Mouse (Mus musculus): Measurements from ENCODE around the gene Tcp11l1.

Gene Tcp11l1

DNA sequence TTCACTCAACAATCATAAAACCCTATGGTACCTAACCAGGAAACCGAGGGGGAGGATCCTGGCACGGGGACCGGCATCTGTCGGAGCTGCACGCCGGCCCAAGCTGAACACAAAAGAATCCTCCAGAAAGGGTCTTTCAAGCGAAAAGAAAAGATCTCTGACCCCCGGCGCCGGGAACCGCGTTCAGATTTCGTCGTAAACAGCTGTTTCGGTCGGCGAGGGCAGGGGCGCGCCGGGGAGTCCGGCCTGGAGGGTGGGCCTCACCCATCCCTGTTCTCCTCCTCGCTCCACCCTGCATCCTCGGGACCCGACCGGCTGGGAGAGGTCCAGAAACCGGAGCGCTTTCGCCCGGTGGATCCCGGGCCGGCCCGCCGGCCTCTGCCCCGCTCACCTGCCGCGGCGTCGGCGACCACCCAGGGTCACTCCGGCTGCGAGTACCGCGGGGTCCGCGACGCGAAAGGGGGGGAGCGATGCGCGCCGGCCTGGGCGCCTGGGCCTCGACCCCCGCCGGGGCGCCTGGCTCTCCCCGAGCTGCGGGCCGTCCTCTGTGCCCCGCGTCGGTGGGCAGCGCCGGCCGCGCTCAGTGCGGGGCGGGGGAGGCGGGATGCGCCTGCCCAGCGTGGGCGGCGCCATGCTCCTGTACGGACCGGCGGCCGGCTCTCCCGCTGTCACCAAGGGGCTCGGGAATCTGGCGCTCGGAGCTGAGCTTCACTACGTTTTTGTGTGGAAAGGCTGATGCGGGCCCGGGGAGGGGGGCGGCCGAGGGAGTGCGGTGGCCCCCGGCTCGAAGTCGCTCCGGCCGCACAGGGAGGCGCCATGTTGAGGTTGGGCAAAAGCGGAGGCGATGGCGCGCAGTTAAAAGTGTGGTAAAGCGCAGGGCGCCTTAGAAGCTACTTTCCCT is at the start of gene Tcp11l1:
Tcp11l1 (minus strand) TSS at position 585 of the 901 bp plus-strand sequence.
- DNase-seq (ENCODE audit: low spot score) = peak; percentile 28

DNA sequence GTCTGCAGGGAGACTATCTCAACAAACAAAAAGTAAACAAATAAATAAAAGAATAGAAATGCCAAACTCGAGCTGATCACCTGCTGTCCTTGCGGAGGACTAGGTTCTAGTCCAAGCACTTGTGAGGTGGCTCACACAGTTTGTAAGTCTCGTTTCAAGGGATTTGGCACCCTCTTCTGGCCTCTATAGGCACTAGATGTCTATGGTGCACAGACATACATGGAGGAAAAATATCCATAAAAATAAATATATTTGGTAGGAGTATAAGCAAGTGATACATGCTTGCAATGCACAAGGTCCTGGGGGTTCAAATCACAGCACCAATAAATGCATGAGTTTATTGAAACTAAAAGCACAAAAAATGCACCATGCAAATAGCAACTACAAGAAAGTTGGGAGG is 38.6 kb upstream of the Tcp11l1 start:
- no peak for DNase-seq (ENCODE audit: low spot score)

DNA sequence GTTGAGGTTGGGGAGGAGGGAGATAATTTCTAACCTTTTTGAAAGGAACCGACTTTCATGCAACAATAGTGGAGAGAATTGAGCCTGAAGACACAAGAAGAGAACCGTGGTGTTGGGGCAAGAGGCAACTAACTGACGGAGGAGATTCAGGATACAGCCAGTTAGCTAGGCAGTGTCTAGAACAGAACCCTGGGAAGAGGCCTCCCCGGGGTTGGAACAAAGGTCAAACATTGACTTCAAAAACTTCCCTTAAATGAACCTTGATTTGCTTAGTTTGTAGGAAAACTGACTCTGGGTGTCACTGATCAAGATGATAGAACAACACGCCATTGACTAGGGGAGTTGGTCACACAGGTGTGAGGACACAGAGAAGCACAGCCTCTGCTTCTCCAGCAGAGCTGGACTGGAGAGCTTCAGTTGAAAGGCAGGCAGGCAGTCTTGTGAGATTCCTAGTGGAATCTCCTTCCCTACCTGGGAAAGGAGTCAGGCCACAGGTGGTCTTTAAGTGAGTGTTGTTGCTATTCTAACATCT is 36.7 kb upstream of the Tcp11l1 start:
- no peak for DNase-seq (ENCODE audit: low spot score)

DNA sequence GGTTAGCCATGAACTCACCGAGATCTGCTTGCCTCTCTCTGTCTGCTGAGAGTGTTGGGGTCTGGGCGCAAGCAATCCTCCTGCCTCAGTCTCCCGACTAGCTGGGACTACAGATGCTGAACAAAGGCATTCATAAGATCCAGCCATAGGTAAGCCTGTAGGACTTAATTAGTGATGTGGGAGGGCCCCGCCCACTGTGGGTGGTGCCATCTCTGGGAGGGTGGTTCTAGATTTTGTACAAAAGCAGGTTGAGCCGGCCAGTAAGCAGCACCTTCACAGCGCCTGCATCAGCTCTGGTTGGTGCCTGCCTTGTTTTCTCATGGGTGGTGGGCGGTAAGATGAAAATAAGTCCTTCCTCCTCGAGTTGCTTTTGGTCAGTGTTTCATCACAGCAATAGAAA is 34.3 kb upstream of the Tcp11l1 start:
- DNase-seq (ENCODE audit: low spot score) = no peak

DNA sequence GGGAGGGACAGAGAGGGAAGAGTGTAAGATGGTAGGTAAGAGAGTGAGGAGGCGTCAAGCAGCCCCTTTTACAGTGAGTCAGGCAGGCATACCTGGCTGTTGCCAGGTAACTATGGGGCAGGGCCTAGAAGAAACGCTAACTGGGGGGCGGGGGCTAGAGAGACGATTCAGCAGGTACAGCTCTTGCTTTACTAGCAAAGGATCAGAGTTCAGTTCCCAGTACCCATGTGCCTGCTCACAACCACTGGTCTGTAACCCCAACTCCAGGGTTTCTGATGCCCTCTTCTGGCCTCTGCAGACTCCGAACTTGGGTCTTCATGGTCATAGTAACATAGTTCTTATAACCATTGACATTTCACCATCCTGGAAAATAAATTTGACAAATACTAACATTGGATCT is 32.0 kb upstream of the Tcp11l1 start:
- DNase-seq (ENCODE audit: low spot score) = no peak

DNA sequence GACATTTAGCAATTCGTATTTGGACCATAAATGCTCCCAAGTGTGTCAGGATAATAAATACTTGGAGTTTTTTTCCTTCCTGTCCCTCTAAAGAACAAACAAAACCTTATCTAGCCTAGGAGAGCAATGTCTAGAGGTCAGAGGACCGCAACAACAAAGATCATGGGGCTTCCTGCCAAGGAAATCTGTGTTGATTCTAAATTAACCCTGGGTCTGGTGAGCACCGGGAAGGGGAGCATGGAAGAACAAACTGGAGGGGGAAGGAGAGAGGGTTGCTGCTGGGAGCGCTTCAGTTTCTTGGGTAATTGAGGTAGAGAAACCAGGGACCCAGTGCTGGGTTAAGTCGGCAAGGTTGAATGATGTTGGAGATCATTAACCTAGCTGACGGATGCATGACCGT is 31.2 kb upstream of the Tcp11l1 start:
- DNase-seq (ENCODE audit: low spot score) = peak; percentile 38

GRCm38 (mm10) chr2:104742741-104743064 is 30.7 kb upstream of the Tcp11l1 start, which contains the start of gene Depdc7:
TSS of gene Depdc7 (minus strand) at chr2:104742878.
- peak; percentile 83 for DNase-seq (ENCODE audit: low spot score)

GRCm38 (mm10) chr2:104741896-104742740 is 30.1 kb upstream of the Tcp11l1 start:
- DNase-seq (ENCODE audit: low spot score) = no peak

GRCm38 (mm10) chr2:104741015-104741758 is 29.2 kb upstream of the Tcp11l1 start:
- DNase-seq (ENCODE audit: low spot score) = no peak

GRCm38 (mm10) chr2:104740248-104740949 is 28.4 kb upstream of the Tcp11l1 start:
- DNase-seq (ENCODE audit: low spot score) = no peak

- DNase-seq (ENCODE audit: low spot score) = no peak
Measured at GRCm38 (mm10) chr2:104739691-104740090, 27.7 kb upstream of the Tcp11l1 start.

- no peak for DNase-seq (ENCODE audit: low spot score)
Measured at GRCm38 (mm10) chr2:104736241-104736640, 24.3 kb upstream of the Tcp11l1 start.

DNA sequence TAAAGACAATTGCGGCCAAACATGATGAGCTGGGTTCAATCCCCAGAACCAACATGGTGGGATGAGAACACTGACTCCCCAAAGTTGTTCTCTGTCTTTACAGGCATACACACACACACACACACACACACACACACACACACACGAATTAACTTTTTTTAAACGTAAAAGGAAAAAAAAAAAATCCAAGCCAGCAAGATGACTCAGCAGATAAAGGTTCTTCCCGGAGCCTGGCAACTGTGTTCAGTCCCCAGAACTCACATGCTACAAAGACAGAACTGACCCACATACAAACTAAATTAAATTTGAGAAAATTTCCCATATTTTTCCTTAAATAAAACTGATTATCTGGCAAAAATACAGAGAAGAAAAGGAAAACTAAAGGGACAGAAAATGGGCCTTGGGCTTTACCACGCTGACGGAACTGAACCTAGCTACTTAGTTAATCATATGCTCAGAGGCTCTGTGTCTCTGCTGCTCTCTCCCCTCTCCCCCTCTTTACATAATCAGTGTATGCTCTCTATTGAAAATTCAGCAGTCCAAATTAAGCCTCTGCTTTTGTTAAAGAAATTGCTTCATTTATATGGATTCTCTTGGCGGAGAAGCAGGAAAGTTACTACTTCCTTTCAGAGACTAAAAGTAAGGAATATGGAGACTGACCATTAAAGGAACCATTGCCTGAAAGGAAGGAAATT is 20.7 kb upstream of the Tcp11l1 start:
- DNase-seq (ENCODE audit: low spot score) = no peak

- DNase-seq (ENCODE audit: low spot score) = no peak
Measured at GRCm38 (mm10) chr2:104732033-104732444, 20.1 kb upstream of the Tcp11l1 start.

- DNase-seq (ENCODE audit: low spot score) = no peak
Measured at GRCm38 (mm10) chr2:104727369-104727768, 15.4 kb upstream of the Tcp11l1 start.

DNA sequence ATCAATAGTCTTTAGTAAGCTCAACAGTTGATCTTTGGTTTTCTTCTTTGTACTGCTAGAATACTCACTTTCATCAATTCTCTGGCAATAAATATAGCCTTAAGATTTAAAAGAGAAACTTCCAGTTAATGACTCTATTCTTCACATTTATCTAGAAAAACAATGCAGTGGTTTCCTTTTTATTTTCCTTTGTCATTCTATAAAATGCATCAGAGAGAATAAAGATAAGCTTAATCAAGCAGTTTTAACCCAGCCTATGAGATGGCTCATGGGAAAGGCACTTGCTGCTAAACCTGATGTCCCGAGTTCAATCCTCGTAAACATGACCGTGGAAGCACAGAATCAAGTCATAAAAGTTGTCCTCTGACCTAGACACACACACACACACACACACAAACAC is 10.1 kb upstream of the Tcp11l1 start:
- no peak for DNase-seq (ENCODE audit: low spot score)

GRCm38 (mm10) chr2:104717827-104718226 is 5.9 kb upstream of the Tcp11l1 start:
- no peak for DNase-seq (ENCODE audit: low spot score)

- no peak for DNase-seq (ENCODE audit: low spot score)
Measured at GRCm38 (mm10) chr2:104717231-104717735, 5.3 kb upstream of the Tcp11l1 start.

DNA sequence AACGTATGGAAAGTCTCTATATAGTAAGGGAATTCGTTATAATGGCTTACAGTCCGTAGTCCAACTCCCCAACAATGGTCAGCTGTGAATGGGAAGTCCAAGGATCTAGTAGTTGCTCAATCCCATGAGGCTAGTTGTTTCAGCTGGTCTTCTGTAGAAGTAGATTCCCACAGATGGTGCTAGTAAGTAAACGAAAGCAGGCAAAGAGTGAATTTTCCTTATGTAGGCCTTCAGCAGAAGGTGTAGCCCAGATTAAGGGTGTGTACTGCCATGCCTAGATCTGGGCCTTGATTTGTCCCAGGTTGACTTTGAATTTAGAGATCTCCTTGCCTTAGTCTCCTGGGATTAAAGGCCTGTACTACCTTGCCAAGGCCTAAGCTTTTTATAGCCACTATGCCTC is 4.3 kb upstream of the Tcp11l1 start, which contains the start of gene Pin1rt1:
Pin1rt1 (minus strand) TSS at position 101 of the 400 bp plus-strand sequence.
- no peak for DNase-seq (ENCODE audit: low spot score)

GRCm38 (mm10) chr2:104714254-104714691 is 2.3 kb upstream of the Tcp11l1 start:
- no peak for DNase-seq (ENCODE audit: low spot score)
